In genomic region chr17:33784939-33785338, GRCm38 (mm10) we compare ENCODE assay signal across 26 mouse cellular contexts. TPM values are rescaled to one million over a fixed set of nuclear protein-coding genes. Genes with fewer than 3 reads are reported as not detected.
A peak's percentile ranks its signal among the peaks of the same experiment; 100 is the strongest.
DNase-seq lines count a peak whose midpoint lies in the region; ATAC-seq and TF ChIP-seq lines count a peak whose summit lies in the region.
"Had no signal": no experiment of that assay in that cellular context is flagged by ENCODE, and none has a peak within 500 bp of the region (broad histone marks: within the 10 kb centered on the region; RNA-seq: fewer than 3 reads in every experiment).

No protein-coding gene starts in this region.

- peaks cover 25% of the 10 kb centered on the region for H3K4me1 ChIP-seq in brown adipose tissue, adult 24 weeks (ENCODE audit: control insufficient read depth, insufficient read depth, insufficient read length, low read length)
- peaks cover 17% of the 10 kb centered on the region for H3K4me1 ChIP-seq in forebrain, embryonic 12.5 days
- peaks cover 29% of the 10 kb centered on the region for H3K4me1 ChIP-seq in intestine, embryonic 16.5 days (ENCODE audit: control insufficient read depth, insufficient read depth, low read length)

- no peaks in the 10 kb centered on the region for H3K9me3 ChIP-seq in forebrain, embryonic 12.5 days
- no peaks in the 10 kb centered on the region for H3K9me3 ChIP-seq in intestine, embryonic 16.5 days (ENCODE audit: control insufficient read depth, low read length)
- H3K9me3 ChIP-seq: embryonic facial prominence, embryonic 12.5 days; embryonic facial prominence, embryonic 15.5 days; forebrain, embryonic 13.5 days; G1E; heart, embryonic 12.5 days; heart, embryonic 15.5 days; hindbrain, embryonic 10.5 days; hindbrain, embryonic 13.5 days; intestine, embryonic 15.5 days had no signal

- peaks cover 3% of the 10 kb centered on the region for H3K79me3 ChIP-seq in C2C12 (ENCODE audit: low read depth)

- ATAC-seq in forebrain, embryonic 12.5 days (ENCODE audit: low FRiP score): no peak
- ATAC-seq in intestine, embryonic 16.5 days: no peak
- ATAC-seq: forebrain, embryonic 13.5 days; forebrain, embryonic 16.5 days; hindbrain, embryonic 16.5 days; intestine, embryonic 15.5 days had no signal

- H3ac ChIP-seq in C2C12 (ENCODE audit: control insufficient read depth, insufficient read length, low read depth): no peak overlapping the region

- no peak overlapping the region for H3K9ac ChIP-seq in forebrain, embryonic 12.5 days
- no peak overlapping the region for H3K9ac ChIP-seq in intestine, embryonic 16.5 days (ENCODE audit: low read depth, low read length)
- H3K9ac ChIP-seq: embryonic facial prominence, embryonic 12.5 days; embryonic facial prominence, embryonic 15.5 days; forebrain, embryonic 13.5 days; heart, embryonic 12.5 days; heart, embryonic 15.5 days; hindbrain, embryonic 13.5 days; intestine, embryonic 15.5 days had no signal

- peak; percentile 66 for DNase-seq in 3T3-L1 (ENCODE audit: low read depth, low spot score)
- no peak for DNase-seq in cerebellum, postnatal 36 days
- DNase-seq: adrenal gland, adult 8-10 months; adrenal gland, postnatal 25 days; cerebellum, adult 18-20 months; cerebellum, adult 9-10 months; cerebellum, postnatal 14 days; gastrocnemius, postnatal 14 days; heart, adult 18-20 months; heart, postnatal 10 days; heart, postnatal 36 days had no signal

- H3K79me2 ChIP-seq in C2C12 (ENCODE audit: control insufficient read depth, insufficient read depth): peaks cover 19% of the 10 kb centered on the region

- H3K27me3 ChIP-seq in C2C12 (ENCODE audit: control insufficient read depth, insufficient read depth, insufficient read length): no peaks in the 10 kb centered on the region
- peaks cover 27% of the 10 kb centered on the region for H3K27me3 ChIP-seq in forebrain, embryonic 12.5 days
- H3K27me3 ChIP-seq in intestine, embryonic 16.5 days (replicated peaks; ENCODE audit: control insufficient read depth, insufficient read depth, low read length): no peaks in the 10 kb centered on the region
- H3K27me3 ChIP-seq: embryonic facial prominence, embryonic 12.5 days; embryonic facial prominence, embryonic 15.5 days; heart, embryonic 15.5 days; intestine, embryonic 15.5 days had no signal

- no peak overlapping the region for H3K4me3 ChIP-seq in C2C12 (ENCODE audit: insufficient read depth, poor library complexity, severe bottlenecking)
- no peak overlapping the region for H3K4me3 ChIP-seq in brown adipose tissue, adult 24 weeks (ENCODE audit: insufficient read depth, low read depth, low read length)
- no peak overlapping the region for H3K4me3 ChIP-seq in forebrain, embryonic 12.5 days (replicated peaks)
- no peak overlapping the region for H3K4me3 ChIP-seq in intestine, embryonic 16.5 days (ENCODE audit: low read length)
- H3K4me3 ChIP-seq: embryonic facial prominence, embryonic 12.5 days; embryonic facial prominence, embryonic 15.5 days; forebrain, embryonic 13.5 days; heart, embryonic 12.5 days; heart, embryonic 15.5 days; hindbrain, embryonic 10.5 days; hindbrain, embryonic 13.5 days; intestine, embryonic 15.5 days had no signal

- no peak overlapping the region for H3K4me2 ChIP-seq in forebrain, embryonic 12.5 days
- H3K4me2 ChIP-seq in intestine, embryonic 16.5 days (ENCODE audit: low read depth, low read length): no peak overlapping the region
- H3K4me2 ChIP-seq: embryonic facial prominence, embryonic 12.5 days; embryonic facial prominence, embryonic 15.5 days; forebrain, embryonic 13.5 days; heart, embryonic 12.5 days; heart, embryonic 15.5 days; hindbrain, embryonic 13.5 days; intestine, embryonic 15.5 days had no signal

- no peaks in the 10 kb centered on the region for H3K36me3 ChIP-seq in C2C12 (ENCODE audit: control insufficient read depth, insufficient read depth)
- H3K36me3 ChIP-seq in forebrain, embryonic 12.5 days (replicated peaks): no peaks in the 10 kb centered on the region
- H3K36me3 ChIP-seq in intestine, embryonic 16.5 days (ENCODE audit: control insufficient read depth, insufficient read depth, low read length): no peaks in the 10 kb centered on the region
- H3K36me3 ChIP-seq: embryonic facial prominence, embryonic 12.5 days; embryonic facial prominence, embryonic 15.5 days; G1E; heart, embryonic 12.5 days; heart, embryonic 15.5 days; hindbrain, embryonic 10.5 days; hindbrain, embryonic 13.5 days; intestine, embryonic 15.5 days had no signal

- H3K27ac ChIP-seq in brown adipose tissue, adult 24 weeks (replicated peaks; ENCODE audit: low read depth, low read length): peak overlapping the region; percentile 35; the same call in 1 of the 2 replicates
- H3K27ac ChIP-seq in forebrain, embryonic 12.5 days: no peak overlapping the region
- H3K27ac ChIP-seq in intestine, embryonic 16.5 days (ENCODE audit: low read length): no peak overlapping the region
- H3K27ac ChIP-seq: embryonic facial prominence, embryonic 12.5 days; embryonic facial prominence, embryonic 15.5 days; forebrain, embryonic 13.5 days; heart, embryonic 15.5 days; hindbrain, embryonic 10.5 days; hindbrain, embryonic 13.5 days; intestine, embryonic 15.5 days had no signal

- 87% methylated on average over 2 of the region's 2 CpGs for WGBS in forebrain, embryonic 12.5 days
- 82% methylated on average over 2 of the region's 2 CpGs for WGBS in intestine, embryonic 16.5 days

- TF ChIP-seq CTCF in C2C12 (IDR thresholded peaks at IDR 0.05; ENCODE audit: control insufficient read depth, insufficient read depth, insufficient read length): no peak

TF ChIP-seq in C2C12, 6 proteins besides CTCF, POLR2A, EP300 and RAD21:
- TF ChIP-seq MYOG (IDR thresholded peaks at IDR 0.05; ENCODE audit: control insufficient read depth, extremely low read depth, insufficient read length): no peak
- peak; percentile 15 for TF ChIP-seq CEBPB (IDR thresholded peaks at IDR 0.05; ENCODE audit: low read depth)
- TF ChIP-seq MAX (IDR thresholded peaks at IDR 0.05): no peak
- TF ChIP-seq MYOD1 (IDR thresholded peaks at IDR 0.05; ENCODE audit: control insufficient read depth, insufficient read length, low read depth): peak; percentile 8
- TF ChIP-seq USF1 (IDR thresholded peaks at IDR 0.05; ENCODE audit: low read depth): no peak

RNA-seq across cellular contexts. Expression of gene Angptl4, which starts 3.3 kb away (rescaled TPM):
- 212 TPM for polyA plus RNA-seq in C2C12 (2012; fragmentation: generic; extraction: Trizol)
- 243 and 355 TPM in 2 replicates for polyA plus RNA-seq in brown adipose tissue, adult 24 weeks (2012; ENCODE audit: insufficient read depth, insufficient read length, missing spikeins)
- polyA plus RNA-seq in forebrain, embryonic 12.5 days (2016; fragmentation: Nextera tagmentation; extraction: Ambion mirVana): 11.4 and 13.3 TPM in 2 replicates
- 22.4 and 24.5 TPM in 2 replicates for polyA plus RNA-seq in intestine, embryonic 16.5 days (2015; fragmentation: Nextera tagmentation; extraction: Ambion mirVana)
- polyA plus RNA-seq: G1E had no signal

RNA-seq across cellular contexts. Expression of gene Rab11b, which starts 24.6 kb away (rescaled TPM):
- polyA plus RNA-seq in C2C12 (2012; fragmentation: generic; extraction: Trizol): 97.3 TPM
- 73.4 and 85.4 TPM in 2 replicates for polyA plus RNA-seq in brown adipose tissue, adult 24 weeks (2012; ENCODE audit: insufficient read depth, insufficient read length, missing spikeins)
- 377 and 388 TPM in 2 replicates for polyA plus RNA-seq in forebrain, embryonic 12.5 days (2016; fragmentation: Nextera tagmentation; extraction: Ambion mirVana)
- polyA plus RNA-seq in intestine, embryonic 16.5 days (2015; fragmentation: Nextera tagmentation; extraction: Ambion mirVana): 193 and 220 TPM in 2 replicates

RNA-seq across cellular contexts. Expression of gene Kank3, which starts 25.4 kb away (rescaled TPM):
- polyA plus RNA-seq in C2C12 (2012; fragmentation: generic; extraction: Trizol): 5.0 TPM
- 16.2 and 37.3 TPM in 2 replicates for polyA plus RNA-seq in brown adipose tissue, adult 24 weeks (2012; ENCODE audit: insufficient read depth, insufficient read length, missing spikeins)
- polyA plus RNA-seq in forebrain, embryonic 12.5 days (2016; fragmentation: Nextera tagmentation; extraction: Ambion mirVana): 27.3 and 27.8 TPM in 2 replicates
- polyA plus RNA-seq in intestine, embryonic 16.5 days (2015; fragmentation: Nextera tagmentation; extraction: Ambion mirVana): 22.7 and 23.5 TPM in 2 replicates

RNA-seq across cellular contexts. Expression of gene Rps28, which starts 39.4 kb away (rescaled TPM):
- 8,619 TPM for polyA plus RNA-seq in C2C12 (2012; fragmentation: generic; extraction: Trizol)
- polyA plus RNA-seq in brown adipose tissue, adult 24 weeks (2012; ENCODE audit: insufficient read depth, insufficient read length, missing spikeins): 587 and 667 TPM in 2 replicates
- 686 and 713 TPM in 2 replicates for polyA plus RNA-seq in forebrain, embryonic 12.5 days (2016; fragmentation: Nextera tagmentation; extraction: Ambion mirVana)
- polyA plus RNA-seq in intestine, embryonic 16.5 days (2015; fragmentation: Nextera tagmentation; extraction: Ambion mirVana): 838 and 894 TPM in 2 replicates

RNA-seq across cellular contexts. Expression of gene Ndufa7, which starts 39.4 kb away (rescaled TPM):
- polyA plus RNA-seq in C2C12 (2012; fragmentation: generic; extraction: Trizol): 493 TPM
- 1,002 and 1,055 TPM in 2 replicates for polyA plus RNA-seq in brown adipose tissue, adult 24 weeks (2012; ENCODE audit: insufficient read depth, insufficient read length, missing spikeins)
- 371 and 397 TPM in 2 replicates for polyA plus RNA-seq in forebrain, embryonic 12.5 days (2016; fragmentation: Nextera tagmentation; extraction: Ambion mirVana)
- 533 and 550 TPM in 2 replicates for polyA plus RNA-seq in intestine, embryonic 16.5 days (2015; fragmentation: Nextera tagmentation; extraction: Ambion mirVana)
